Mouse (Mus musculus) olfactory bulb, adult 2 months (tissue): ENCODE measurements around the gene Trim41.

Experiments
- CTCF ChIP-seq: fragments of 200-500 bp; IDR thresholded peaks from 2 replicates; pipeline ENCODE4 v1.5.1; 2012; ENCODE audit warnings: low read depth, mild to moderate bottlenecking, low read length, moderate library complexity; ENCODE audit not compliant: insufficient read depth
- POLR2A ChIP-seq: fragments of 200-500 bp; IDR thresholded peaks from 2 replicates; pipeline ENCODE4 v1.6.1; 2012; ENCODE audit warnings: mild to moderate bottlenecking, low read depth, low read length, moderate library complexity; ENCODE audit not compliant: insufficient read depth

DNA sequence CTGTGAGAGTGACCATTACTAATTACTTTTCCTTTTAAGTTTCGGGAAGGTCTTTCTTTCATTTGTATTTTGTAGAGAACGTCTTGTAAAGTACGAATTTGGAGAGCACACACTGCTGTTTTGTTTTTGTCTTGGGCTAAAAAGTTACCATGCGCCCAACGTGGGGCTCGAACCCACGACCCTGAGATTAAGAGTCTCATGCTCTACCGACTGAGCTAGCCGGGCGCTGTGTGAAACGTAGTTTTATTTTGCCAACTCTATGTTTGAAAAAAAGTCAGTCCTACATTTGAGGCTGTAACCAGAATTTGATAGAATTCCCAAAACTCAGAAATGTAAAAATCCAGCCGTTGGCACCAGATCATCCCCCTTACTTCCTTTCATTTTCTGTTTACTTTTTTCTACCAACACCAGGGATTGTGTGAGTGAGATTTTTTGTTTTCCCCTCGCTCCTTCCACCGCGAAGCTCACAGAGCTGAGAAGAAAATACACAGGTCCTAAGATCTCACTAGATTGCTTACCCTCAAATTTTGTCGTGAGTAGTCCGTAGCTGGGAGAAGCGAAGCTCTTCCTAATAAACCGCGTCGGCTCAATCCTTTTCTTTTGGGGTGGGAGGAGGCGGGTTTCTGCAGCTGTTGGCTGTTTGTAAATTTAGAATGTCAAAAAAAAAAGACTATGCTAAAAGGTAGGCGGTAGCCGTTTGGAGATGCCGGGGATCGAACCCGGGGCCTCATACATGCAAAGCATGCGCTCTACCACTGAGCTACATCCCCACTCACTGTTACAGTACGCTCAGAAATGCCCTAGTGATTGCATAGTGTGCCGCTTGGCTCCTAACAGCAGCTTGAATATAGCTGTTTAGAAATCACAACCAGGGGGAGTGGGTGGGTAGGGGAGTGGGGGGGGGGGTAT, 16.8 kb upstream of the Trim41 start:
- TF ChIP-seq CTCF: no peak
- TF ChIP-seq POLR2A: no peak
